Mouse (Mus musculus): ENCODE measurements at regions not wholly inside any gene's neighbourhood (a gene's known extent, or its start where the extent isn't known, plus 50 kb on each side); places are given as distances from the start of the nearest gene placed in this dataset.

DNA sequence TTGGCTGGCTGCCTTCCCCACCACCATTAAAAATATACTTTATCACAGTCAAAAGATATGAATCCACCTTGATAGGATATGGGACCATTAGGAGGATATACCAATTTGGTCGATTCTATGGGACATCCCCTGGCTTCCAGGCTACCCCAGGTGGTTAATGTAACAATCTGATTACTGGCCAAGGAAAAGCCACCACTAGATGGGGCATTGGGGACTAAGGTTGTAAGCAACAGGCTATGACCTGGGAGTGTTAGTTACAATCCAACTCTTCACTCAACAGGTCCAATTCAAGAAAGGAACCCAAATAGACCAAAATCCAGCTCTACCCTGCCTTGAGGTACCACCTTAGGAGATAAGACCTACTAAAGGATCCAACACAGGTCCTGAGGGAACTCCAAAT lies 264.4 kb downstream of the Galc start:
- TF ChIP-seq POLR2A (IDR thresholded peaks at IDR 0.05; ENCODE audit: borderline replicate concordance, extremely low read depth, low read depth, low read length) (no peak), CTCF (IDR thresholded peaks at IDR 0.05; ENCODE audit: insufficient read depth, low read length) (no peak)
- 31% methylated on average over 1 of the region's 1 CpGs for WGBS
- Histone ChIP-seq H3K4me3 (replicated peaks; ENCODE audit: extremely low read depth, low read depth, low read length) (no peak overlapping the region), H3K4me1 (ENCODE audit: control insufficient read depth, insufficient read depth, low read length) (no peaks in the 10 kb centered on the region)
- no peak for DNase-seq

DNA sequence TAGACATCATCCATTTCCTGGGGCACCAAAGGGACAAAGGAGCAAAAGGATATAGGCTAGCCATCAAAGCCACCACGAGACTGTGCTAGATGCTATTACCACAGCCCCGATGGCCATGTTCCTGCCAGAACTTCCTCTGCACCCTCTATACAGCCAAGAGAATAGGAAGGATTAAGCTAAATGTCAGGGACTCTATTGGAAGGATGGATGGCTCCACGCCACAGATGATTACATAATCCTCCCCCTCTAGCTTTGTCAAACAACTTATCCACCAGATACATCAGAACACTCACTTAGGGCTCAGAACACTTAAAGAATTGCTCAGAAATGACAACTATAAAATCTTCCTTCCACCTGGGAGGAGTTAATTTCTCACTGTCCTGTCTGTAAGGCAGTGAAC lies 265.3 kb downstream of the Galc start:
- TF ChIP-seq POLR2A (IDR thresholded peaks at IDR 0.05; ENCODE audit: borderline replicate concordance, extremely low read depth, low read depth, low read length) (no peak), CTCF (IDR thresholded peaks at IDR 0.05; ENCODE audit: insufficient read depth, low read length) (no peak)
- no peaks in the 10 kb centered on the region for H3K4me1 ChIP-seq (ENCODE audit: control insufficient read depth, insufficient read depth, low read length)
- 70% methylated on average over 3 of the region's 3 CpGs for WGBS
- no peak overlapping the region for H3K4me3 ChIP-seq (replicated peaks; ENCODE audit: extremely low read depth, low read depth, low read length)
- no peak for DNase-seq

DNA sequence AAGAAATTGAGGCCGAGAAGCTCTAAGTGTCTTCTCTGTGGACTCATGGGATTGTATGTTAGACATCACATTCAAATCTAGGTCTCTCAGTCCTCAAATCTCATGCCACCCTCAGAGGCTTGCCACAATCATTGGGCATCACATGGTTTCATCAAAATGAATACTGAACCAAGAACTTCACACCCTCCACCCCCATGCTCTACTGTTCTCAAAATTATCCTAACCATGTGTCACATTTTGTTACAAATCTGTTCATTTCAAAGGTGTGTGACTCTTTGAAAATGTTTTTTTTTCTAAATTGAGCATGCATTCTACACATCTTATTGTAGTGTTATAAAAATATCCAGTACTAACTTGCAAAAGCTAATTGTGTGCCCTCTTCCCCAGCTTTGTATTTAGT lies 275.9 kb downstream of the Galc start:
- 88% methylated on average over 1 of the region's 1 CpGs for WGBS

DNA sequence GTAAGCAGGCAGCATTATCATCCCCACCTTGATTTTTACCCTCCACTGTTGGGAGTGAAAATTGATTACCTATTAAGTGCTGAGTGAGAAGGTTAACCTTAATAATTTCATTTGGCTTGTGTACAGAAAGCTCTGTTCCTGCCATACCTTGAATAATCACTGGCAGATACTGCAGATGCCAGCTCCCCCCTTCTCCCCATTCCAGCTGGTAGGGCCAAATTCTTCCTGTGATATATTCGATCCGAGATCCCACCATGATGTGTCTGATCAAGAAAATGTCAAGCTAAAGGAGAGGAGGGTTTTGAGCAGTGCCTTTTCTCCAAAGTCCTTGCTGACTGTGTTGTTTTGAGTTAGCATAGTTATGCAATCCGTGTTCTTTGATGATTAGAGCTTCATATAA lies 280.6 kb downstream of the Galc start:
- DNase-seq, result no peak
- no peak for TF ChIP-seq POLR2A (IDR thresholded peaks at IDR 0.05; ENCODE audit: borderline replicate concordance, extremely low read depth, low read depth, low read length)
- H3K4me3 ChIP-seq (replicated peaks; ENCODE audit: extremely low read depth, low read depth, low read length), result no peak overlapping the region
- no peaks in the 10 kb centered on the region for H3K4me1 ChIP-seq (ENCODE audit: control insufficient read depth, insufficient read depth, low read length)
- WGBS, result 68% methylated on average over 3 of the region's 3 CpGs

More for the DNA sequence above, 275.9 kb downstream of the Galc start:
- no peak for DNase-seq
- H3K4me3 ChIP-seq (replicated peaks; ENCODE audit: extremely low read depth, low read depth, low read length), result no peak overlapping the region
- TF ChIP-seq POLR2A (IDR thresholded peaks at IDR 0.05; ENCODE audit: borderline replicate concordance, extremely low read depth, low read depth, low read length) (no peak), CTCF (IDR thresholded peaks at IDR 0.05; ENCODE audit: insufficient read depth, low read length) (no peak)
- no peaks in the 10 kb centered on the region for H3K4me1 ChIP-seq (ENCODE audit: control insufficient read depth, insufficient read depth, low read length)

DNA sequence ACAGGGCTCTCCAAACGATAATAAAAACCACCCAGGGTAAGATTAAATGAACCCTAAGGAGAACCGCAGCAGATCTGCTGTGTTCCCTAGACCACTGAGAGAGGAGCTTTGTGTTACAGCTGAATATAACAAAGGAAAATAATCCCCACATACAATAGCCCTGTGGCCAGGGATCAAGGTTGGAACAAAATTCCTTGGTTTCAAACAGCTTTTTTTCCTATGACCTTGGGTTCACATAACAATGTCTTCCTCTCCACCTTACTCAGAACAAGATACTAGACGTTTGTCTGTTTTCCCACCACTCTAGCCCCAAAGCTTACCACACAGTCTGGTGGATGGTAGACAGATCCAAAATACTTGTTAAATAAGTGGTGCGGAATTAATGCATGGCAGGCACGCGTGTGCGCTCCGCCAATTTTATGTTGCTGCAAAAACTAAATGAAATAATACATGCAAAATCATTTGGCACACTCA lies 281.0 kb downstream of the Galc start:
- no peak for DNase-seq
- H3K4me1 ChIP-seq (ENCODE audit: control insufficient read depth, insufficient read depth, low read length), result no peaks in the 10 kb centered on the region
- 82% methylated on average over 8 of the region's 8 CpGs for WGBS
- H3K4me3 ChIP-seq (replicated peaks; ENCODE audit: extremely low read depth, low read depth, low read length), result no peak overlapping the region
- TF ChIP-seq CTCF (IDR thresholded peaks at IDR 0.05; ENCODE audit: insufficient read depth, low read length), result no peak

DNA sequence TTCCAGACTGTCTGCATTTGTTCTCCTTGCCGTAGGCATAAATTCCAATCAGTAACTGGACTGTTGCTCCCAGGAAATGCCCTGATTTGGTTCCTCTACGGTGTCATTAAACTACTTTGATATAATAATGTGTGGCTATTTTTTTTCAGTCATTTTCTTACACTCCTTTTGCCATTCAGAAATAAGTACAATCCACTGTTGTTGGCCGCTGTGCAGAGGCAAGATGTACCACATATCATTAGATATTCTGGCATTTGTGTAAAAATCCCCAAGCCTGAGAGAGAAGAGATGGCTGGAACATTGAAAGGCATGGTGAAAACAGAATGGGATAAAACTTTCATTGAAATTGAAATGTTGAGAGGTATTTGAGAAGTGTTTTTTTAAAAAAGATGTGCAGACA lies 281.6 kb downstream of the Galc start:
- 76% methylated on average over 3 of the region's 3 CpGs for WGBS
- Histone ChIP-seq H3K4me1 (ENCODE audit: control insufficient read depth, insufficient read depth, low read length) (no peaks in the 10 kb centered on the region), H3K4me3 (replicated peaks; ENCODE audit: extremely low read depth, low read depth, low read length) (no peak overlapping the region)
- TF ChIP-seq POLR2A (IDR thresholded peaks at IDR 0.05; ENCODE audit: borderline replicate concordance, extremely low read depth, low read depth, low read length) (no peak), CTCF (IDR thresholded peaks at IDR 0.05; ENCODE audit: insufficient read depth, low read length) (no peak)
- no peak for DNase-seq

DNA sequence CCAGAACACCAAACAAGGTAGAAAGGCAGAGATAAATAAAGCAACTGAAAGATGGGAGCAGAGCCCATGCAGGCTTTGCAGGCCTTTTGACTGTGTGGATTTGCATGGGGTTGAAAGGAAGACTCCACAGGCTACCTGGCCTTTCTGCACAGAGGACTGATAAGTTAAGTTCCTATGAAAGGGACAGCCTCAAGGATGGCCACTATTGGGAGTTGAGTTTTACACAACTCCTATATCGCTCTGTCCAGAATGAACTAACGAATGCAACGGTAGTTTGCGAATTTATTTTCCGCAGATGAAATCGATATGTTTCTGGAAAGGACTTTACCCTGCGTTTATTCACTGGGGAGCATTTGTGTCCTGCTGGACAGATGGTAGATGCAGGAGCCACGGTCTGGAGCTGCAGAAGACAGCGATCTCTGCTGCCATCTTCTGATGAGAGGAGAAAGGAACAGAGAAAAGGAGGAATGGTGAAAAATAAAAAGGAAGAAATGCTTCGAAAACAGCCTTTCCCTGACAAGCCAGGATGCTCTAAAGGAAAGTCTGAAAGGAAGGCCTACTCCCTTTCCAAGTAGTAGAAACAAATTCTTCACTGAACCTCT lies 285.2 kb downstream of the Galc start:
- DNase-seq, result no peak
- Histone ChIP-seq H3K4me3 (replicated peaks; ENCODE audit: extremely low read depth, low read depth, low read length) (no peak overlapping the region), H3K4me1 (ENCODE audit: control insufficient read depth, insufficient read depth, low read length) (no peaks in the 10 kb centered on the region)
- TF ChIP-seq POLR2A (IDR thresholded peaks at IDR 0.05; ENCODE audit: borderline replicate concordance, extremely low read depth, low read depth, low read length) (no peak), CTCF (IDR thresholded peaks at IDR 0.05; ENCODE audit: insufficient read depth, low read length) (no peak)
- WGBS, result 65% methylated on average over 10 of the region's 10 CpGs

DNA sequence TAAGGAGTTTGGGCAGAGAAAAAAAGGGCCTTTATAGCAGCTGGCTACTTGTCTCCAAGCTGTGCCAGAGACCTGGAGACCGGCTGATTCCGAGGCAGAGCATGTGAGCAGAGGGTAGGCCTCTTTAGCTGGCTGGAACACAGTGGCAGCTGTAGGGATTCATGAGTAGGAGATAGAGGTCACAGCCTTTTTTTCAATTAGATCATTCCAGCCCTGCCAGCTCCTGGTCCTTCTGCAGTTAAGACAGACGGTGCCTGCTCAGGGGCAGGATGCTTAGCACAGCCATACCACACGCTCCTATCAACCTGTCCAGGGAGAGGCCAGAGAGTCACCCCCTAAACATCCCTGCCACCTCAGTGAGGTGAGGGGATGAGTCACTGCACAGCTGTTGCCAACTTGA lies 302.1 kb downstream of the Galc start:
- DNase-seq, result no peak
- TF ChIP-seq POLR2A (IDR thresholded peaks at IDR 0.05; ENCODE audit: borderline replicate concordance, extremely low read depth, low read depth, low read length), result no peak
- no peak for TF ChIP-seq CTCF (IDR thresholded peaks at IDR 0.05; ENCODE audit: insufficient read depth, low read length)
- H3K4me3 ChIP-seq (replicated peaks; ENCODE audit: extremely low read depth, low read depth, low read length), result no peak overlapping the region
- H3K4me1 ChIP-seq (ENCODE audit: control insufficient read depth, insufficient read depth, low read length), result no peaks in the 10 kb centered on the region
- 58% methylated on average over 4 of the region's 4 CpGs for WGBS

DNA sequence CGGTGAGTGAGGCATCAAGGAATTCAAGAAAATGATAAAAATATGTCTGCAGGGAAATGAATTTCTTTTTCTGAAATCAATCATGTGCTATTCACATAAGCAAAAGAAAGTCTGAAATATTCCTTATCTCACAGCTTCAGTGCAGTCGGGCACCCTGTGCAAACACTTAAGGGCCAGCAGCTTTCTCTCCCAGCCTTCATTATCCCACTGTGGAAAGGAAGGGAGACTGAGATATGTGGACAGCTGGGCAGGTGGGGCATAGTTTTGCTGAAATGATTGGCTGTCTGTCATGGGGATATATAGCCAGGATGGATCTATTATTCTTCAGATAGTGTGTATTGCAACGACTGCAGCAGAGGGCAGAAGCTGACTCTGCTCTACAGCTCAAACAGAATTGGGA lies 305.9 kb downstream of the Galc start:
- H3K4me3 ChIP-seq (replicated peaks; ENCODE audit: extremely low read depth, low read depth, low read length), result no peak overlapping the region

DNA sequence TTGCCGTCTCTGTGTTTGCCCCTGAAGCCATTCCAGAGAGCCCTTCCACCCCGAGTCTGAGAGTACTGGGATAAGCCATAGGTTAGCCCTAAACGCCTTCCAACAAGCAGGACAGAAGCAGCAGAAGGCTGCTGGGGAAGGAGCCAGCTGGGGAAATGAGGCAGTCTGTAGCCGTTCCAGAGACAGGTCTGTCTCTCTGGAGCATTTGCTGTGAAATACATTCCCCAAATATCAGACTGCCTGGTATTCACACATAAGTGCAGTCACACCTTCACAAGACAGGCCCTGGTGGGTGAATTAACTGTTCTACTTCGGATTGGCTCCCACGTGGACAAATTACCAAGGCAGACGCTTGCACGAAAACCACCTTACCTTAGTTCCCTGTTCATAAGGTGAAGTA lies 307.1 kb downstream of the Galc start:
- 69% methylated on average over 8 of the region's 8 CpGs for WGBS
- H3K4me1 ChIP-seq (ENCODE audit: control insufficient read depth, insufficient read depth, low read length), result no peaks in the 10 kb centered on the region
- no peak overlapping the region for H3K4me3 ChIP-seq (replicated peaks; ENCODE audit: extremely low read depth, low read depth, low read length)
- DNase-seq, result no peak
- TF ChIP-seq POLR2A (IDR thresholded peaks at IDR 0.05; ENCODE audit: borderline replicate concordance, extremely low read depth, low read depth, low read length) (no peak), CTCF (IDR thresholded peaks at IDR 0.05; ENCODE audit: insufficient read depth, low read length) (no peak)

More for the DNA sequence above, 305.9 kb downstream of the Galc start:
- TF ChIP-seq POLR2A (IDR thresholded peaks at IDR 0.05; ENCODE audit: borderline replicate concordance, extremely low read depth, low read depth, low read length) (no peak), CTCF (IDR thresholded peaks at IDR 0.05; ENCODE audit: insufficient read depth, low read length) (no peak)
- no peak for DNase-seq
- H3K4me1 ChIP-seq (ENCODE audit: control insufficient read depth, insufficient read depth, low read length), result no peaks in the 10 kb centered on the region
- WGBS, result 57% methylated on average over 3 of the region's 3 CpGs

Measured in lung, adult 2 months (tissue).